Mouse (Mus musculus) hindbrain, embryonic 10.5 days (tissue): ENCODE data around the gene Ryr3. TPM values are rescaled to one million over a fixed set of nuclear protein-coding genes. Genes with fewer than 3 reads are reported as not detected.

ENCODE experiments used
- DNase-seq: peaks from one replicate; pipeline ENCODE4 v3.0.0-alpha.2; 2017; ENCODE audit warnings: low spot score
- H3K27ac ChIP-seq: fragments of 300-500 bp; sonication (generic); 2 replicates; pipeline ENCODE4 v1.5.1; 2016; ENCODE audit warnings: mild to moderate bottlenecking, moderate library complexity
- H3K27me3 ChIP-seq: fragments of 300-500 bp; sonication (generic); 2 replicates; pipeline ENCODE4 v1.6.1; 2016; ENCODE audit warnings: mild to moderate bottlenecking; ENCODE audit not compliant: poor library complexity, insufficient read depth, severe bottlenecking
- H3K36me3 ChIP-seq: fragments of 300-500 bp; sonication (generic); 2 replicates; pipeline ENCODE4 v1.6.1; 2016; ENCODE audit warnings: mild to moderate bottlenecking, moderate library complexity
- H3K4me1 ChIP-seq: fragments of 300-500 bp; sonication (generic); replicated peaks from 2 replicates; pipeline ENCODE4 v1.6.1; 2016; ENCODE audit warnings: mild to moderate bottlenecking
- H3K4me3 ChIP-seq: fragments of 300-500 bp; sonication (generic); 2 replicates; pipeline ENCODE4 v1.5.1; 2016; ENCODE audit warnings: mild to moderate bottlenecking, moderate library complexity
- H3K9me3 ChIP-seq: fragments of 300-500 bp; sonication (generic); 2 replicates; pipeline ENCODE4 v1.6.1; 2016; ENCODE audit warnings: mild to moderate bottlenecking, moderate library complexity
- WGBS: fragments of 180-500 bp; shearing (Covaris S2); methylation state at CpG from one replicate; pipeline ENCODE4 v1.1.7; 2016; 5-methylcytosine and 5-hydroxymethylcytosine counted together
- polyA plus RNA-seq: library from polyadenylated mRNA; unstranded; fragments of >200 nt; fragmentation: Nextera tagmentation; extraction: Ambion mirVana; gene quantifications from 2 replicates; pipeline ENCODE4 v1.2.1, GENCODE M21; 2016

The Ryr3 gene
- polyA plus RNA-seq, 1 experiment from 2014 or later: 0.47 TPM

GRCm38 (mm10) chr2:113076396-113076795 is 140.5 kb downstream of the Ryr3 start:
- Histone ChIP-seq H3K36me3 (no peaks in the 10 kb centered on the region), H3K27me3 (no peaks in the 10 kb centered on the region), H3K4me1 (no peaks in the 10 kb centered on the region), H3K9me3 (no peaks in the 10 kb centered on the region), H3K27ac (no peak overlapping the region), H3K4me3 (no peak overlapping the region)
- no peak for DNase-seq
- WGBS: 83% methylated on average over 4 of the region's 4 CpGs

GRCm38 (mm10) chr2:113059367-113059766 is 157.5 kb downstream of the Ryr3 start:
- no peaks in the 10 kb centered on the region for H3K9me3 ChIP-seq
- no peaks in the 10 kb centered on the region for H3K36me3 ChIP-seq
- H3K27ac ChIP-seq: no peak overlapping the region
- WGBS: 87% methylated on average over 5 of the region's 5 CpGs
- H3K27me3 ChIP-seq: no peaks in the 10 kb centered on the region
- no peaks in the 10 kb centered on the region for H3K4me1 ChIP-seq
- DNase-seq: no peak
- no peak overlapping the region for H3K4me3 ChIP-seq

GRCm38 (mm10) chr2:113058914-113059313 is 158.0 kb downstream of the Ryr3 start:
- no peak overlapping the region for H3K27ac ChIP-seq
- H3K27me3 ChIP-seq: no peaks in the 10 kb centered on the region
- H3K36me3 ChIP-seq: no peaks in the 10 kb centered on the region
- H3K9me3 ChIP-seq: no peaks in the 10 kb centered on the region
- WGBS: 78% methylated on average over 5 of the region's 5 CpGs
- no peaks in the 10 kb centered on the region for H3K4me1 ChIP-seq
- no peak for DNase-seq
- no peak overlapping the region for H3K4me3 ChIP-seq

DNA sequence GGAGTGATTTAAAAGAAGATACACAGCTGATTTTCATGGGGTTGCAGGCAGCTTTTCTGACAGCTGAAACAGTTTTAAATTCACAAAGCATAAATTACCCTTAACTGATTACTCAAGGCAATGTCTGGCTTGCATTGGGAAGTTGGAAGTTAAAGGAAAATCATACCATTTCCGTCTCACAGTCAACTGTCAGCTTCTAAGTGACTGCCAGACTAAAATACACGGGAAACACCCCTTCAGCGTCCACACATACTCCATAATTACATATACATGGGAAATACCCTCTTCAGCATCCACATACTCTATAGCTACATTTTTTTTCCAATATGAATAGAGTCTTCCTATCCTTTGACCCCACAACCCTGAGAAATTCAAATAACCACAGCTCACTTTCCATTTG is 158.8 kb downstream of the Ryr3 start:
- H3K4me3 ChIP-seq: no peak overlapping the region
- no peak for DNase-seq
- no peaks in the 10 kb centered on the region for H3K36me3 ChIP-seq
- H3K27ac ChIP-seq: no peak overlapping the region
- H3K4me1 ChIP-seq: no peaks in the 10 kb centered on the region
- H3K27me3 ChIP-seq: no peaks in the 10 kb centered on the region
- WGBS: 76% methylated on average over 3 of the region's 3 CpGs
- no peaks in the 10 kb centered on the region for H3K9me3 ChIP-seq

DNA sequence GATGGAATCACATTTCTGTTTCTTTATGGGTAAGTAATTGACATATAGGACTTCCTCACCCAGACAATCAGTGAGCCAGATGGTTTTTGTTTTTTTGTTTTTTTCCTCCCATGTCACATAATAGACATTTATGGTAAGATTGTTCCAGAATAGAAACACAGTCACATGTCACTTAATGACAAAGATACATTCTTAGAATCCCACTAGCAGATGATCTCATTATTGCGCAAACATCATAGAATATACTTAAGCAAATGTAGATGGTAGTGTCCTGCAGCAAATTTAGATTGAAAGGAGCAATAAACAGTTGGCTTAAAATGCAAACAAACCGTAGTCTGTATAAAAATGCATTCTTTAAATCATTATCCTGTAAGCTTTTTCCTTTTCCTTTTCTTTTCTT is 161.3 kb downstream of the Ryr3 start:
- H3K4me3 ChIP-seq: no peak overlapping the region
- no peaks in the 10 kb centered on the region for H3K4me1 ChIP-seq
- DNase-seq: no peak
- H3K9me3 ChIP-seq: no peaks in the 10 kb centered on the region
- 92% methylated on average over 2 of the region's 2 CpGs for WGBS
- H3K36me3 ChIP-seq: no peaks in the 10 kb centered on the region
- no peak overlapping the region for H3K27ac ChIP-seq
- H3K27me3 ChIP-seq: no peaks in the 10 kb centered on the region

GRCm38 (mm10) chr2:113049831-113050230 is 167.1 kb downstream of the Ryr3 start:
- H3K4me3 ChIP-seq: no peak overlapping the region
- 86% methylated on average over 1 of the region's 1 CpGs for WGBS
- H3K27me3 ChIP-seq: no peaks in the 10 kb centered on the region
- no peak for DNase-seq
- no peak overlapping the region for H3K27ac ChIP-seq
- no peaks in the 10 kb centered on the region for H3K9me3 ChIP-seq
- no peaks in the 10 kb centered on the region for H3K36me3 ChIP-seq
- no peaks in the 10 kb centered on the region for H3K4me1 ChIP-seq

- no peaks in the 10 kb centered on the region for H3K27me3 ChIP-seq
- DNase-seq: no peak
- WGBS: 86% methylated on average over 2 of the region's 2 CpGs
- H3K4me3 ChIP-seq: no peak overlapping the region
- H3K36me3 ChIP-seq: no peaks in the 10 kb centered on the region
- H3K4me1 ChIP-seq: no peaks in the 10 kb centered on the region
- 0 out of 2 replicates have a peak, but pooled peaks cover 6% of the 10 kb centered on the region for H3K9me3 ChIP-seq
- no peak overlapping the region for H3K27ac ChIP-seq
Measured at GRCm38 (mm10) chr2:113036550-113036949, 180.3 kb downstream of the Ryr3 start.

- H3K9me3 ChIP-seq: no peaks in the 10 kb centered on the region
- H3K4me3 ChIP-seq: no peak overlapping the region
- H3K4me1 ChIP-seq: no peaks in the 10 kb centered on the region
- DNase-seq: no peak
- no peaks in the 10 kb centered on the region for H3K36me3 ChIP-seq
- WGBS: 84% methylated on average over 5 of the region's 5 CpGs
- H3K27ac ChIP-seq: no peak overlapping the region
- no peaks in the 10 kb centered on the region for H3K27me3 ChIP-seq
Measured at GRCm38 (mm10) chr2:113030689-113031088, 186.2 kb downstream of the Ryr3 start.

GRCm38 (mm10) chr2:113019896-113020295 is 197.0 kb downstream of the Ryr3 start:
- WGBS: 74% methylated on average over 7 of the region's 7 CpGs
- Histone ChIP-seq H3K27ac (no peak overlapping the region), H3K27me3 (no peaks in the 10 kb centered on the region), H3K4me3 (no peak overlapping the region), H3K4me1 (no peaks in the 10 kb centered on the region), H3K36me3 (no peaks in the 10 kb centered on the region), H3K9me3 (no peaks in the 10 kb centered on the region)
- no peak for DNase-seq

DNA sequence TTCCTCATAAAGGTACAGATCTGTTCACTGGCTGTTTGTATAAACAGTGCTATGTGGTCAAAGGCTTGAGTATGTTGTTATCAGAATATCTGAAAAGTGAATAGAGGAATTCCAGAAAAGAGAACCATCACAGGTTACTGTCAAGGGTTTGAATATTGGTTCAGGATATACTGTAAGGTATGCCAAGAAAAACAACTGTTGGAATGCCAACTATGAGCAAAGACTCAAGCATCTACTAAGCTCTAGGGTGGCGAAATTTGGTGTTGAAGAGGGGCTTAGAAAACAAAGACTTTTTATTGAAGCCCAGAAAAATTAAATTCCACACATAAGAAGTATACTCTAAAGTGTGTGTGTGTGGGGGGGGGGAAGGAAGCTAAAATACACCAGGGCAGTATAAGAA is 198.6 kb downstream of the Ryr3 start:
- Histone ChIP-seq H3K9me3 (no peaks in the 10 kb centered on the region), H3K36me3 (no peaks in the 10 kb centered on the region), H3K4me1 (no peaks in the 10 kb centered on the region), H3K4me3 (no peak overlapping the region), H3K27ac (no peak overlapping the region), H3K27me3 (no peaks in the 10 kb centered on the region)
- WGBS: 65% methylated on average over 1 of the region's 1 CpGs
- DNase-seq: no peak

- Histone ChIP-seq H3K4me3 (no peak overlapping the region), H3K36me3 (no peaks in the 10 kb centered on the region), H3K27me3 (no peaks in the 10 kb centered on the region), H3K9me3 (no peaks in the 10 kb centered on the region), H3K4me1 (no peaks in the 10 kb centered on the region), H3K27ac (no peak overlapping the region)
- no peak for DNase-seq
- WGBS: 77% methylated on average over 2 of the region's 2 CpGs
Measured at GRCm38 (mm10) chr2:113016236-113016635, 200.7 kb downstream of the Ryr3 start.

DNA sequence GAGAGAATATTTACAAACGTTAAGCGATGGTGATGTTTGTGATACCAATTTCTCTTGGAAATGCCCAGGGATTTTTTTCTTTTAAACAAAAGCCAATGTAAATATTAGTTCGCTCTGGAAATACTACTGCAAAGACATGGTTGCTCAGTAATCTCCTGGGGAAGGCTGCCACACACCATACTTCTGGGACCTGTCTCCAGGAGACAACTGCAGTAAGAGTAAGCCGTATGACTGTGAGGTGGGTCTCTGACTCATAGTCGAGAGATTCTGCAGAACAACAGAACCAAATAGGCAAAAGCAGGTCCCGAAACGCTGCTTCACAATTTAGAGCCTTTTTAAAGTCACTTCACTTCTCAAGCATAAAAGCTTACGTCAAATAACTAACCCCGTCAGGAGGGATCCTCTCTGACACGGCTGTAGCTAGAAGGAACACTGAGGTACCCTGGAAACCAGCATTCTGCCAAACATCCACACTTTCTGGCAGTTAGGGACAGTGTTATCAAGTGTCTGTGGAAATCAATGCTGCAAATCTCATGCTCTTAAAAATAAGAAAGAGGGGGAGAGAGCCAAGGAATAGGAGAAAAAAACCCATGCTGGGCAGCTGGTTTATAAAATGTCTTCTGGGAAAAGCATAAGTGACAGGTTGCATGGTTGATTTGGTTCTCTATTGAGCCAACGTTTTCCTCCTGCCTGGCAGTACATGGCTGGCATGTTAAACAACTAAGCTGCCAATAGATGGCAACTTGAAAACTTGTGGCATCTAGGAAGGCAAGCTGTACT is 207.7 kb downstream of the Ryr3 start:
- Histone ChIP-seq H3K4me1 (no peaks in the 10 kb centered on the region), H3K36me3 (no peaks in the 10 kb centered on the region), H3K27ac (no peak overlapping the region), H3K9me3 (no peaks in the 10 kb centered on the region), H3K4me3 (no peak overlapping the region), H3K27me3 (no peaks in the 10 kb centered on the region)
- DNase-seq: no peak
- 79% methylated on average over 11 of the region's 11 CpGs for WGBS

DNA sequence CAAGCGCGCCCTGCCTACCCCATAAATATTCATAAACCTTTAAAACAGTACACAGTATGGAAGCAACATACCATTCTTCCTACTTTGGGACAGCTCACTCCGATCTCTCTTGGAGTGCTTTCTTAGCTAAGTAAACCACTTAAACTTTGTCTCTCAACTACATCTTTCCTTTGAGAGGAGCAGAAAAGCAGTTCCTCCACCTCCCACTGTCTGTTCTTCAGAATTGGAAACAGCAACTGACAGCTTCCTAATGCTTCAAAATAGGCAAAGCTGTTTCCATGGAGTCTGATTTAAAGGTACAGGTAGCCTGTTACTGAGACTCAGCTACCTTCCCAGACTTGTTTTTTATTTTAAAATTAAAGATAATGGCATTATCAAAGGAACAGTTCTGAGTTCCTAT is 218.4 kb downstream of the Ryr3 start:
- no peak for DNase-seq
- no peaks in the 10 kb centered on the region for H3K27me3 ChIP-seq

More for the DNA sequence above, 218.4 kb downstream of the Ryr3 start:
- no peaks in the 10 kb centered on the region for H3K4me1 ChIP-seq
- 84% methylated on average over 3 of the region's 3 CpGs for WGBS
- no peaks in the 10 kb centered on the region for H3K36me3 ChIP-seq
- H3K27ac ChIP-seq: no peak overlapping the region
- no peak overlapping the region for H3K4me3 ChIP-seq
- H3K9me3 ChIP-seq: no peaks in the 10 kb centered on the region
